Mouse (Mus musculus): ENCODE results near the gene Unc13d.
"Not testable (repeated sequence)": the region's sequence is repeated elsewhere in the genome, so short reads cannot be mapped to it uniquely, and the experiment has no call there.

Gene Unc13d

DNA sequence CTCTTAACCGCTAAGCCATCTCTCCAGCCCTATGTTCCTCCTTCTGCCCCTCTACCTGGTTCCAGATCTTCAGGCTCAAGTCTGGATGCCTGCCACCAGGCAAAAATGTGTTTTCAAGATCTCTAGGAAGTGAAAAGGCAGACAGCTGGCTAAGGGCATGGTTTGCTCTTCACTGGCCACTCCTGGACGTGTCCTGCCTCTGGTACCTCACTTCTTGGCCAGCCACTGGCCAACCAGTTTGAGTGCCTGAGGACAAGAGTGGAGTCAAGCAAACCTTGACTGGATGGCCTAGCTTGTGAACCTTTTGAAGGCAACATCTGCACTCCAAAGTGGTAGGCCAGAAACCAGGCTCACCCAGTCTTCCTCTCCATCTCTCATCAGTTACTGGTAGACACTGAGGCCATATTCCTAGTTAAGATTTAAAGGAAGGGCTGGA lies 57.8 kb downstream of the Unc13d start:
- DNase-seq: no peak

DNA sequence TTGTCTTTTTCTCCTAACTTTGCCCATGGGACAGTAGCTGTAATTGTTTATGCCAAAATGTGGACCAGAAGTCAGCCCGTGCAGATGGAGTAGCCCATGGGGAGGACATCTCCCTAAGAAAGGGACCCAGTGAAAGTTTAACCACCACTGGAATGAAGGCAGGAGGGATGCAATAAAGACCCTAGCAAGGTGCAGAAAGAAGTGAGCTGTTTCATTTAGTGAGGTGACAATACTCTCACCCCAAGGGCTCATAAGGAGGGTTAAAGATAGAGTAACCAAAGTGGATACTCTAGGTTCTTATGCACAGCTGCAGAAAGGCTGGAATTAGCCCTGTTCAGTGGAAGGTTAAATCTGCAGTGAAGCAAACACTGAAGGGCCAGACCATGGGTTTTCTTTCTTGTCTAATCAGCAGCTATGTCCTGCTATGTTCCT lies 58.4 kb downstream of the Unc13d start:
- no peak for DNase-seq

DNA sequence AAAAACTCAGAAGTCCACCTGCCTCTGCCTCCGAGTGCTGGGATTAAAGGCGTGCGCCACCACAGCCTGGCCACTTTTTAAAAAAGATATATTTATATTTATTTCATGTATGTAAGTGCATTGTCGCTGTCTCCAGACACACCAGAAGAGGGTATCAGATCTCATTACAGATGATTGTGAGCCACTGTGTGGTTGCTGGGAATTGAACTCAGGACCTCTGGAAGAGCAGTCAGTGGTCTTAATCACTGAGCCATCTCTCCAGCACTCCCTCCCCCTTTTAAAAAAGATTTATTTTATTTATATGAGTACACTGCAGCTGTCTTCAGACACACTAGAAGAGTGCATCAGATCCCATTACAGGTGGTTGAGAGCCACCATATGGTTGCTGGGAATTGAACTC lies 58.9 kb downstream of the Unc13d start:
- not testable (repeated sequence) for DNase-seq

DNA sequence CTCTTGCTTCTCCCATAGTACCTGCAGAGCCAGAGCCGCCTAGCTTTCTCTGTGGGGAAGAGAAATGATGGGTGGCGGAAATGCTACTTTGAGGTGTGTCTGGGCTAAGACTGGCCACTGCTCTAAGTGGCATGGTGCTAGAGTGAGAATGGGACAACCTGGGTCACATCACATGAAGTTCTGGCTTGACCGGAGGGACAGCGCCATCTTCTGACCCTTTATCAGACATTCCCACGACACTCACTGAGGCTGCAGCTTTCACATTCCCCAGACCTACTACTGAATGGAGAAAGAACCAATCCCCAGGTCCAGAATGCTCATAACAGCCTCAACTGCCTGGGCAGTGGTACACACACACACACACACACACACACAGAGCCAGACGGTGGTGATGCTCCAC lies 59.7 kb downstream of the Unc13d start:
- DNase-seq: no peak

DNA sequence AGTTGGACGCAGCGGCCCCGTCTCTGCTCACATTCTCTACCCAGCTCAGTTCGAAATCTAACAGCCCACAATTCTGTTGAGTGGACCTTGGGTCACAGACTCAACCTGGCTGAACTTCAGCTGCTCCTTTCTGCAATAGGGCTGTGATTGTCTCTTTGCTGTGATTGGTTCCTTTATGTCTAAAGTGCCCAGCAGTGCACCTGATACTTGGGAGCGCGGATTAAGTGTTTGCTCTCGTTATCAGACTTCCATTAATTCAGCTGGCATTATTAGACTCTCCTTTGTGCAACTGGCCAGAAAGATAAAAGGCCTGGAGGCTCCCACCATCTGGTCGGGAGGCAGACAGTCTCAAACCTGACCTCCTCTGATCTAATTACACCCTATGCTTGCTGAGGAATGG lies 62.9 kb downstream of the Unc13d start:
- DNase-seq: no peak

DNA sequence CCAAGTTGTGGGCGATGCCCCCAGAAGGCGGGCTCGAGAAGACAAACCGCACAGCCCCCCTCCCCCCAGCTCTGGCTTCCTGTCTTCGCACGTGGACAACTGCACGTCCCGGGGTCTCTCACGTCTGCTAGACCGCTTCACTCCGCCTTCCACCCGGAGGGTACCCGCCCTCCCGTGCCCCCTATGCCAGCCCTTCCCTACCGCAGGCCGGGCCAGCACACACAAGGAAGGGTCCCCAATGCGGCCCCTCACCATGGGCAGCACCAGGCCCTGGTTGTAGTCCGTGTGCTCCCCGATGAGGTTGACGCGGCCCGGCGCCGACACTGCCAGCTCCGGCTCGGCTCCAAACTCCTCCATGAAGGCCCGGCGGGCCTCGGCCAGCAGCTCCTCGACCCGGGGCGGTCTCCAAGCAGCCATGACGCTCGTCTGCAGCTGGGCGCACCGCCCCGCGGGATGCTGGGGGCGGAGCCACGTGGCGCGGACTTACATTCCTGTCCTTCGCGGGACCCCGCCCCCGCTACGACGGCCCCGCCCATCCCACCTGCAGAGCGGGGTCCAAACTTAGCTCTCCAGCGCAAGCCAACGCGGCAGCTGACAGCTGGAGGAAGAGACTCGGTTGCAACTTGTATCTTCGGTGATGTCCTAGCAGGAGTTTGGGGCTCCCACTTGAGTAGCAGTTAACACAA lies 65.4 kb downstream of the Unc13d start, which contains the start of gene Galk1:
Gene Galk1 (minus strand): TSS at position 458 of the 686 bp plus-strand sequence.
- peak; percentile 75 for DNase-seq
